Mouse (Mus musculus): ENCODE data around the gene Cdsn.

The Cdsn gene

GRCm38 (mm10) chr17:35551881-35552414 is at the start of gene Cdsn:
TSS of gene Cdsn (plus strand) at chr17:35552128.
- DNase-seq (ENCODE audit: low read depth, low spot score), result no peak

GRCm38 (mm10) chr17:35502226-35502625 is 49.7 kb upstream of the Cdsn start:
- DNase-seq (ENCODE audit: low read depth, low spot score), result peak; percentile 86

- peak; percentile 85 for DNase-seq (ENCODE audit: low read depth, low spot score)
These were observed 49.2 kb upstream of the Cdsn start for GRCm38 (mm10) chr17:35502762-35503161.

- peak; percentile 99 for DNase-seq (ENCODE audit: low read depth, low spot score)
These were observed 48.1 kb upstream of the Cdsn start for GRCm38 (mm10) chr17:35503849-35504248.

GRCm38 (mm10) chr17:35504628-35505481 is 47.1 kb upstream of the Cdsn start:
- DNase-seq (ENCODE audit: low read depth, low spot score), result peak; percentile 99

GRCm38 (mm10) chr17:35505776-35506175 is 46.2 kb upstream of the Cdsn start, which contains the start of gene Pou5f1:
TSS of gene Pou5f1 (plus strand) at chr17:35506018.
- DNase-seq (ENCODE audit: low read depth, low spot score), result peak; percentile 94

- peak; percentile 56 for DNase-seq (ENCODE audit: low read depth, low spot score)
These were observed 45.0 kb upstream of the Cdsn start for GRCm38 (mm10) chr17:35506881-35507280.

- DNase-seq (ENCODE audit: low read depth, low spot score), result peak; percentile 51
These were observed 44.2 kb upstream of the Cdsn start for GRCm38 (mm10) chr17:35507556-35508260.

- peak; percentile 51 for DNase-seq (ENCODE audit: low read depth, low spot score)
These were observed 43.6 kb upstream of the Cdsn start for GRCm38 (mm10) chr17:35508279-35508678.

- DNase-seq (ENCODE audit: low read depth, low spot score), result peak; percentile 97
These were observed 42.6 kb upstream of the Cdsn start for GRCm38 (mm10) chr17:35509284-35509683.

- peak; percentile 71 for DNase-seq (ENCODE audit: low read depth, low spot score)
These were observed 38.9 kb upstream of the Cdsn start for GRCm38 (mm10) chr17:35512916-35513626.

- peak; percentile 88 for DNase-seq (ENCODE audit: low read depth, low spot score)
These were observed 38.0 kb upstream of the Cdsn start for GRCm38 (mm10) chr17:35513886-35514285.

- peak; percentile 52 for DNase-seq (ENCODE audit: low read depth, low spot score)
These were observed 37.2 kb upstream of the Cdsn start for GRCm38 (mm10) chr17:35514756-35515155.

GRCm38 (mm10) chr17:35515911-35516640 is 35.9 kb upstream of the Cdsn start:
- peak; percentile 60 for DNase-seq (ENCODE audit: low read depth, low spot score)

- peak; percentile 98 for DNase-seq (ENCODE audit: low read depth, low spot score)
These were observed 35.1 kb upstream of the Cdsn start, which contains the start of the genes Tcf19 and Cchcr1 for GRCm38 (mm10) chr17:35516652-35517500. TSS of gene Tcf19 (minus strand) at chr17:35516824. TSS of gene Cchcr1 (plus strand) at chr17:35517100.

GRCm38 (mm10) chr17:35517526-35517925 is 34.4 kb upstream of the Cdsn start:
- peak; percentile 29 for DNase-seq (ENCODE audit: low read depth, low spot score)

GRCm38 (mm10) chr17:35524354-35524753 is 27.6 kb upstream of the Cdsn start:
- no peak for DNase-seq (ENCODE audit: low read depth, low spot score)

- peak; percentile 47 for DNase-seq (ENCODE audit: low read depth, low spot score)
These were observed 25.3 kb upstream of the Cdsn start for GRCm38 (mm10) chr17:35526644-35527043.

- peak; percentile 90 for DNase-seq (ENCODE audit: low read depth, low spot score)
These were observed 19.6 kb upstream of the Cdsn start for GRCm38 (mm10) chr17:35532360-35532759.

- no peak for DNase-seq (ENCODE audit: low read depth, low spot score)
These were observed 19.0 kb upstream of the Cdsn start, which contains the start of gene Psors1c2 for GRCm38 (mm10) chr17:35532901-35533300. TSS of gene Psors1c2 (plus strand) at chr17:35533201.
